Mouse (Mus musculus): ENCODE data around the gene Nfia.

DNA sequence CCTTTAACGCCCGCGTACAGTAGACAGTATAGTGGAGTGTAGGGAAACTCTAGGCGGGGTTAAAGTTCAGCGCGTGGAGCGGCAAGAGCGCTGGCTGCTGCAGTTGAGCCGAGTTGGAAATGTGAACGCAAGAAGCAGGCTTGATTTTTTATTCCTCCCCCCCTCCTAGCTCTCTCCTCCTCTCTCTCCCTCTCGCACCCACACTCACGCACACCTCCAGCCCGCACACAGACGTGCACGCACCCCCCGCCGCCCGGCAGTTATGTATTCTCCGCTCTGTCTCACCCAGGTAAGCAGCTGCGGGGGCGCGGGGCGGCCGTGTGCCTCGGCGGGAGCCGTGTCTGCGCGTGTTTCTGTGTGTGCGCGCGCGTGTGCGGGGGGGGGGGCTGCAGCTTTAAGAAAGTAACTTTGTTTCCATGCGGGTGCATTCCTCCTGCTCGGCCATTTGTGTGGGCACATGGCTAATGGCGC, 5.2 kb downstream of the Nfia start, which contains the start of gene E130114P18Rik:
- TF ChIP-seq GATA1 (IDR thresholded peaks at IDR 0.05; ENCODE audit: borderline replicate concordance, low read length): no peak
- no peak for TF ChIP-seq FLI1 (IDR thresholded peaks at IDR 0.05; ENCODE audit: low read length)
